Mouse (Mus musculus) heart, embryonic 15.5 days (tissue): ENCODE measurements around the gene Stx5a. TPM values are rescaled to one million over a fixed set of nuclear protein-coding genes. Genes with fewer than 3 reads are reported as not detected.

Experiments used
- ATAC-seq: fragments of 200-750 bp; cut with Nextera tagmentation; replicated peaks from 2 replicates; pipeline ENCODE4 v1.8.0; 2017; ENCODE audit warnings: low read depth, moderate TSS enrichment; ENCODE audit not compliant: insufficient number of reproducible peaks, insufficient read depth, low FRiP score
- H3K27ac ChIP-seq: fragments of 300-500 bp; sonication (generic); 2 replicates; pipeline ENCODE4 v1.5.1; 2015; ENCODE audit warnings: mild to moderate bottlenecking, inconsistent platforms
- H3K27me3 ChIP-seq: fragments of 300-500 bp; sonication (generic); 2 replicates; pipeline ENCODE4 v1.6.1; 2015; ENCODE audit warnings: inconsistent platforms
- H3K36me3 ChIP-seq: fragments of 300-500 bp; sonication (generic); 2 replicates; pipeline ENCODE4 v1.6.1; 2015; ENCODE audit warnings: mild to moderate bottlenecking, inconsistent platforms
- H3K4me1 ChIP-seq: fragments of 300-500 bp; sonication (generic); replicated peaks from 2 replicates; pipeline ENCODE4 v1.6.1; 2015; ENCODE audit warnings: inconsistent platforms
- H3K4me2 ChIP-seq: fragments of 300-500 bp; sonication (generic); 2 replicates; pipeline ENCODE4 v1.6.1; 2015; ENCODE audit warnings: inconsistent platforms, mild to moderate bottlenecking, moderate library complexity
- H3K4me3 ChIP-seq: fragments of 300-500 bp; sonication (generic); 2 replicates; pipeline ENCODE4 v1.5.1; 2015; ENCODE audit warnings: mild to moderate bottlenecking, inconsistent platforms
- H3K9ac ChIP-seq: fragments of 300-500 bp; sonication (generic); 2 replicates; pipeline ENCODE4 v1.6.1; 2015; ENCODE audit warnings: mild to moderate bottlenecking, inconsistent platforms
- H3K9me3 ChIP-seq: fragments of 300-500 bp; sonication (generic); replicated peaks from 2 replicates; pipeline ENCODE4 v1.6.1; 2016; ENCODE audit warnings: inconsistent platforms
- WGBS: fragments of 180-500 bp; shearing (Covaris S2); methylation state at CpG from one replicate; pipeline ENCODE4 v1.1.7; 2015; ENCODE audit warnings: mixed read lengths; 5-methylcytosine and 5-hydroxymethylcytosine counted together
- polyA plus RNA-seq: library from polyadenylated mRNA; unstranded; fragments of >200 nt; fragmentation: Nextera tagmentation; extraction: Ambion mirVana; gene quantifications from 2 replicates; pipeline ENCODE4 v1.2.1, GENCODE M21; 2015

Gene Stx5a
- polyA plus RNA-seq, 1 experiment from 2014 or later, result 81.0 TPM

GRCm38 (mm10) chr19:8774951-8775421, 33.8 kb downstream of the Stx5a start:
- peak overlapping the region; percentile 89 for H3K4me3 ChIP-seq
- H3K27me3 ChIP-seq, result no peaks in the 10 kb centered on the region
- peaks cover 30% of the 10 kb centered on the region for H3K4me1 ChIP-seq
- H3K9ac ChIP-seq, result peak overlapping the region; percentile 96
- H3K27ac ChIP-seq, result peak overlapping the region; percentile 100
- H3K4me2 ChIP-seq, result peak overlapping the region; percentile 91
- peaks cover 21% of the 10 kb centered on the region for H3K36me3 ChIP-seq
- no peaks in the 10 kb centered on the region for H3K9me3 ChIP-seq
- no peak; the same call in 1 of the 2 replicates for ATAC-seq
- WGBS, result 5% methylated on average over 20 of the region's 20 CpGs

GRCm38 (mm10) chr19:8786008-8786781, 45.0 kb downstream of the Stx5a start, which contains the start of gene Taf6l:
Gene Taf6l, minus strand, starts transcription at chr19:8786417.
- Histone ChIP-seq H3K4me3 (peak within 1 kb of the TSS; percentile 76), H3K9ac (peak within 1 kb of the TSS; percentile 68), H3K27me3 (no peaks in the 10 kb centered on the region), H3K4me2 (peak within 1 kb of the TSS; percentile 69), H3K36me3 (peaks cover 24% of the 10 kb centered on the region), H3K9me3 (no peaks in the 10 kb centered on the region), H3K4me1 (peaks cover 12% of the 10 kb centered on the region), H3K27ac (peak within 1 kb of the TSS; percentile 83)
- 1% methylated on average over 32 of the region's 32 CpGs for WGBS
- ATAC-seq, result peak; percentile 98

GRCm38 (mm10) chr19:8788521-8788920, 47.3 kb downstream of the Stx5a start:
- no peak overlapping the region for H3K27ac ChIP-seq
- H3K4me3 ChIP-seq, result no peak overlapping the region
- peaks cover 12% of the 10 kb centered on the region for H3K4me1 ChIP-seq
- H3K27me3 ChIP-seq, result no peaks in the 10 kb centered on the region
- ATAC-seq, result no peak
- peaks cover 18% of the 10 kb centered on the region for H3K36me3 ChIP-seq
- WGBS, result 43% methylated on average over 3 of the region's 3 CpGs
- no peak overlapping the region for H3K9ac ChIP-seq
- H3K9me3 ChIP-seq, result no peaks in the 10 kb centered on the region
- no peak overlapping the region for H3K4me2 ChIP-seq

- 38% methylated on average over 1 of the region's 1 CpGs for WGBS
- Histone ChIP-seq H3K4me1 (peaks cover 12% of the 10 kb centered on the region), H3K4me2 (no peak overlapping the region), H3K27ac (no peak overlapping the region), H3K4me3 (no peak overlapping the region), H3K36me3 (peaks cover 24% of the 10 kb centered on the region), H3K9ac (no peak overlapping the region), H3K27me3 (no peaks in the 10 kb centered on the region), H3K9me3 (no peaks in the 10 kb centered on the region)
- ATAC-seq, result no peak
Observed at GRCm38 (mm10) chr19:8789171-8789570, 48.0 kb downstream of the Stx5a start.

GRCm38 (mm10) chr19:8790171-8790570, 49.0 kb downstream of the Stx5a start:
- H3K9me3 ChIP-seq, result no peaks in the 10 kb centered on the region
- H3K4me1 ChIP-seq, result peaks cover 10% of the 10 kb centered on the region
- peaks cover 34% of the 10 kb centered on the region for H3K36me3 ChIP-seq
- WGBS, result 72% methylated on average over 7 of the region's 7 CpGs
- no peaks in the 10 kb centered on the region for H3K27me3 ChIP-seq
- H3K9ac ChIP-seq, result no peak overlapping the region
- H3K27ac ChIP-seq, result no peak overlapping the region
- H3K4me2 ChIP-seq, result no peak overlapping the region
- no peak for ATAC-seq
- no peak overlapping the region for H3K4me3 ChIP-seq

GRCm38 (mm10) chr19:8798264-8798946, 57.2 kb downstream of the Stx5a start, which contains the start of gene Polr2g:
Gene Polr2g, minus strand, starts transcription at chr19:8798577.
- H3K9me3 ChIP-seq, result no peaks in the 10 kb centered on the region
- H3K9ac ChIP-seq, result peak within 1 kb of the TSS; percentile 85
- H3K36me3 ChIP-seq, result peaks cover 21% of the 10 kb centered on the region
- no peaks in the 10 kb centered on the region for H3K27me3 ChIP-seq
- ATAC-seq, result peak; percentile 76
- WGBS, result 2% methylated on average over 25 of the region's 25 CpGs
- H3K27ac ChIP-seq, result peak within 1 kb of the TSS; percentile 68
- H3K4me3 ChIP-seq, result peak within 1 kb of the TSS; percentile 89
- H3K4me2 ChIP-seq, result peak within 1 kb of the TSS; percentile 72
- peaks cover 19% of the 10 kb centered on the region for H3K4me1 ChIP-seq

GRCm38 (mm10) chr19:8798947-8799315, 57.7 kb downstream of the Stx5a start:
- Histone ChIP-seq H3K4me3 (peak overlapping the region; percentile 89), H3K9ac (no peak overlapping the region), H3K27ac (no peak overlapping the region)

GRCm38 (mm10) chr19:8802130-8802821, 61.1 kb downstream of the Stx5a start, which contains the start of gene Zbtb3:
Gene Zbtb3, plus strand, starts transcription at chr19:8802555.
- H3K4me2 ChIP-seq, result peak within 1 kb of the TSS; percentile 65
- peak within 1 kb of the TSS; percentile 87 for H3K27ac ChIP-seq
- H3K27me3 ChIP-seq, result no peaks in the 10 kb centered on the region
- H3K4me3 ChIP-seq, result peak within 1 kb of the TSS; percentile 71
- peak; percentile 96 for ATAC-seq
- under 1% methylated on average over 30 of the region's 30 CpGs for WGBS
- peaks cover 20% of the 10 kb centered on the region for H3K36me3 ChIP-seq
- H3K9me3 ChIP-seq, result no peaks in the 10 kb centered on the region
- H3K9ac ChIP-seq, result peak within 1 kb of the TSS; percentile 62
- H3K4me1 ChIP-seq, result peaks cover 19% of the 10 kb centered on the region

More at GRCm38 (mm10) chr19:8798947-8799315, 57.7 kb downstream of the Stx5a start:
- peaks cover 16% of the 10 kb centered on the region for H3K36me3 ChIP-seq
- H3K9me3 ChIP-seq, result no peaks in the 10 kb centered on the region
- H3K4me2 ChIP-seq, result peak overlapping the region; percentile 72
- H3K4me1 ChIP-seq, result peaks cover 21% of the 10 kb centered on the region
- ATAC-seq, result no peak
- no peaks in the 10 kb centered on the region for H3K27me3 ChIP-seq

GRCm38 (mm10) chr19:8803204-8803780, 62.1 kb downstream of the Stx5a start:
- no peaks in the 10 kb centered on the region for H3K27me3 ChIP-seq
- peaks cover 12% of the 10 kb centered on the region for H3K4me1 ChIP-seq
- no peak for ATAC-seq
- no peaks in the 10 kb centered on the region for H3K9me3 ChIP-seq
- peaks cover 30% of the 10 kb centered on the region for H3K36me3 ChIP-seq
- peak overlapping the region; percentile 62; the same call in 1 of the 2 replicates for H3K9ac ChIP-seq
- 87% methylated on average over 9 of the region's 9 CpGs for WGBS
- H3K27ac ChIP-seq, result peak overlapping the region; percentile 87; the same call in 1 of the 2 replicates
- H3K4me2 ChIP-seq, result peak overlapping the region; percentile 65
- peak overlapping the region; percentile 71 for H3K4me3 ChIP-seq

- WGBS, result 86% methylated on average over 11 of the region's 11 CpGs
- Histone ChIP-seq H3K27me3 (no peaks in the 10 kb centered on the region), H3K4me3 (no peak overlapping the region), H3K9me3 (no peaks in the 10 kb centered on the region), H3K4me2 (no peak overlapping the region), H3K9ac (no peak overlapping the region), H3K27ac (no peak overlapping the region), H3K36me3 (peaks cover 36% of the 10 kb centered on the region), H3K4me1 (peaks cover 12% of the 10 kb centered on the region)
- no peak for ATAC-seq
Observed at GRCm38 (mm10) chr19:8803879-8804660, 62.9 kb downstream of the Stx5a start.
